Mouse (Mus musculus) olfactory bulb, adult 2 months (tissue): ENCODE measurements around the gene Creb3.

Experiments
- CTCF ChIP-seq: fragments of 200-500 bp; IDR thresholded peaks from 2 replicates; pipeline ENCODE4 v1.5.1; 2012; ENCODE audit warnings: low read depth, mild to moderate bottlenecking, low read length, moderate library complexity; ENCODE audit not compliant: insufficient read depth
- POLR2A ChIP-seq: fragments of 200-500 bp; IDR thresholded peaks from 2 replicates; pipeline ENCODE4 v1.6.1; 2012; ENCODE audit warnings: mild to moderate bottlenecking, low read depth, low read length, moderate library complexity; ENCODE audit not compliant: insufficient read depth

GRCm38 (mm10) chr4:43598200-43598599 lies 36.1 kb downstream of the Creb3 start:
- TF ChIP-seq POLR2A (no peak), CTCF (no peak)
